In the genomic region with DNA sequence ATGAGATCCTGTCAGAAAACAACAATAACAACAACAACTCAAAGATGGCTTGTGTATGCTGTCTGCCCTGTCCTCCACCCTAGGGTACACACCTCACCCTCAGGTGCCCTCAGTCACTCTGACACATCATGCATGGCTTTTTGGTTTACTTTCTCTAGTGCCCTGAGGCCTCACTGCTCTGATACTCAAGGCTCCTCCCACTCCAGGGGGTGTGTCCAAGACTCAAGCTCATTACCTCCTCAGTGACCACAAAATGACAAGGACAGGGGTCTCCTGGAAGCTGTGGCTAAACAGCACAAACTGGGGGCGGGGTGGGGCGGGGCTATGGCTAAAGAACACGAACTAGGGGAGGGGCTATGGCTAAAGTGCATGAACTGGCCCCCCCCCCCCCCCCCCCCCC, we compare ENCODE assay signal across 14 mouse cellular contexts. TPM values are rescaled to one million over a fixed set of nuclear protein-coding genes. Genes with fewer than 3 reads are reported as not detected.
DNase-seq lines count a peak whose midpoint lies in the region; ATAC-seq and TF ChIP-seq lines count a peak whose summit lies in the region.
"Had no signal": no experiment of that assay in that cellular context is flagged by ENCODE, and none has a peak within 500 bp of the region (broad histone marks: within the 10 kb centered on the region; RNA-seq: fewer than 3 reads in every experiment).

No protein-coding gene starts in this region.

- H3K9ac ChIP-seq in liver, embryonic 14.5 days (replicated peaks) = peak overlapping the region; percentile 40
- H3K9ac ChIP-seq in forebrain, embryonic 15.5 days (replicated peaks) = no peak overlapping the region
- H3K9ac ChIP-seq: intestine, embryonic 15.5 days had no signal

- no peak for TF ChIP-seq CTCF in liver, embryonic 14.5 days (IDR thresholded peaks at IDR 0.05; ENCODE audit: low read depth)

- H3K27me3 ChIP-seq in liver, embryonic 14.5 days (ENCODE audit: control insufficient read depth, insufficient read depth, low read length) = no peaks in the 10 kb centered on the region
- H3K27me3 ChIP-seq in forebrain, embryonic 15.5 days = no peaks in the 10 kb centered on the region
- H3K27me3 ChIP-seq: intestine, embryonic 15.5 days had no signal

- H3K4me1 ChIP-seq in liver, embryonic 14.5 days (replicated peaks; ENCODE audit: control insufficient read depth in 2 of 2, insufficient read depth in 2 of 2, low read length in 1 of 2) = peaks cover 93 to 98% of the 10 kb centered on the region in 2 experiments
- peaks cover 15% of the 10 kb centered on the region for H3K4me1 ChIP-seq in forebrain, embryonic 15.5 days

- H3K4me3 ChIP-seq in liver, embryonic 14.5 days (ENCODE audit: insufficient read depth in 1 of 2, low read depth in 2 of 2, low read length in 2 of 2) = no peak overlapping the region
- H3K4me3 ChIP-seq in forebrain, embryonic 15.5 days = no peak overlapping the region
- H3K4me3 ChIP-seq: intestine, embryonic 15.5 days; layer of hippocampus, adult 2 months; myocyte had no signal

- 2% methylated on average over 3 of the region's 3 CpGs for WGBS in liver, embryonic 14.5 days (ENCODE audit: insufficient replicate concordance)
- WGBS in forebrain, embryonic 15.5 days = 14% methylated on average over 3 of the region's 3 CpGs

- H3K36me3 ChIP-seq in liver, embryonic 14.5 days (replicated peaks; ENCODE audit: control insufficient read depth, insufficient read depth, low read depth) = peaks cover 56% of the 10 kb centered on the region
- no peaks in the 10 kb centered on the region for H3K36me3 ChIP-seq in forebrain, embryonic 15.5 days
- H3K36me3 ChIP-seq: intestine, embryonic 15.5 days had no signal

- ATAC-seq in liver, embryonic 14.5 days (ENCODE audit: insufficient read depth) = peak; percentile 28
- ATAC-seq in forebrain, embryonic 15.5 days (replicated peaks) = no peak
- ATAC-seq: intestine, embryonic 15.5 days had no signal

- peak; percentile 47 for DNase-seq in embryo, embryonic 10.5 days (ENCODE audit: low spot score)
- DNase-seq in embryo, embryonic 11 days = no peak
- peak; percentile 50 for DNase-seq in retina, postnatal 1 day
- no peak for DNase-seq in retina, embryonic 14.5 days (ENCODE audit: low spot score)
- DNase-seq in liver, embryonic 14.5 days (ENCODE audit: low read depth in 3 of 3, low spot score in 3 of 3) = peak in 1 of 3 experiments; percentile 77
- no peak for DNase-seq in cerebellum, adult 9-11 months
- DNase-seq in urinary bladder, adult 2 months (ENCODE audit: low spot score) = no peak
- DNase-seq: cerebellum, postnatal 36 days; thymus, postnatal 4 days had no signal

- no peak for TF ChIP-seq EP300 in liver, embryonic 14.5 days (IDR thresholded peaks at IDR 0.05; ENCODE audit: low read depth)

- H3K4me2 ChIP-seq in liver, embryonic 14.5 days (ENCODE audit: low read depth) = peak overlapping the region; percentile 21; the same call in 1 of the 2 replicates
- no peak overlapping the region for H3K4me2 ChIP-seq in forebrain, embryonic 15.5 days (replicated peaks)
- H3K4me2 ChIP-seq: intestine, embryonic 15.5 days had no signal

- H3K27ac ChIP-seq in liver, embryonic 14.5 days = peak overlapping the region; percentile 95
- H3K27ac ChIP-seq in forebrain, embryonic 15.5 days (replicated peaks) = no peak overlapping the region
- H3K27ac ChIP-seq: layer of hippocampus, adult 2 months had no signal

- H3K9me3 ChIP-seq in liver, embryonic 14.5 days (ENCODE audit: control insufficient read depth, low read length) = no peaks in the 10 kb centered on the region
- H3K9me3 ChIP-seq in forebrain, embryonic 15.5 days = no peaks in the 10 kb centered on the region
- H3K9me3 ChIP-seq: intestine, embryonic 15.5 days had no signal

RNA-seq across cellular contexts. Expression of gene Zfpm1, which starts 22.1 kb away (rescaled TPM):
- 69.6 and 80.3 TPM in 2 replicates for polyA plus RNA-seq in liver, embryonic 14.5 days (2012; rRNA removed)
- polyA plus RNA-seq in liver, embryonic 14.5 days (2014; fragmentation: Nextera tagmentation; extraction: Ambion mirVana) = 13.3 and 16.2 TPM in 2 replicates
- polyA plus RNA-seq in urinary bladder, adult 2 months (2012; rRNA removed) = 13.2 and 16.2 TPM in 2 replicates
- 0.89 and 0.92 TPM in 2 replicates for polyA plus RNA-seq in forebrain, embryonic 15.5 days (2015; fragmentation: Nextera tagmentation; extraction: Ambion mirVana)

RNA-seq across cellular contexts. Expression of gene Trhr2, which starts 56.5 kb away (rescaled TPM):
- polyA plus RNA-seq in liver, embryonic 14.5 days (2012; rRNA removed) = not detected in 2 replicates
- not detected in 2 replicates for polyA plus RNA-seq in liver, embryonic 14.5 days (2014; fragmentation: Nextera tagmentation; extraction: Ambion mirVana)
- 0.19 and 0.23 TPM in 2 replicates for polyA plus RNA-seq in urinary bladder, adult 2 months (2012; rRNA removed)
- not detected in 2 replicates for polyA plus RNA-seq in forebrain, embryonic 15.5 days (2015; fragmentation: Nextera tagmentation; extraction: Ambion mirVana)
- polyA plus RNA-seq: heart, embryonic 16.5 days; intestine, embryonic 15.5 days; myocyte had no signal

Comparison
In these comparisons a context has a peak if more than half of its experiments do, and no peak if none do; other contexts are left out.
1. DNase-seq: peak in embryo, embryonic 10.5 days (single experiment) and retina, postnatal 1 day (single experiment); none in embryo, embryonic 11 days (single experiment), retina, embryonic 14.5 days (single experiment), cerebellum, adult 9-11 months (single experiment) and urinary bladder, adult 2 months (single experiment).